Mouse (Mus musculus) embryonic facial prominence, embryonic 15.5 days (tissue): ENCODE results near the gene Krt35. TPM values are rescaled to one million over a fixed set of nuclear protein-coding genes. Genes with fewer than 3 reads are reported as not detected.

Source experiments
- ATAC-seq: fragments of 200-750 bp; cut with Nextera tagmentation; 2 replicates; pipeline ENCODE4 v1.8.0; 2017; ENCODE audit warnings: low read depth, moderate TSS enrichment; ENCODE audit not compliant: insufficient number of reproducible peaks, low FRiP score, low TSS enrichment
- H3K27ac ChIP-seq: fragments of 300-500 bp; sonication (generic); replicated peaks from 2 replicates; pipeline ENCODE4 v1.5.1; 2015; ENCODE audit warnings: mild to moderate bottlenecking, inconsistent platforms
- H3K27me3 ChIP-seq: fragments of 300-500 bp; sonication (generic); 2 replicates; pipeline ENCODE4 v1.6.1; 2015; ENCODE audit warnings: inconsistent platforms
- H3K36me3 ChIP-seq: fragments of 300-500 bp; sonication (generic); 2 replicates; pipeline ENCODE4 v1.6.1; 2015; ENCODE audit warnings: mild to moderate bottlenecking, inconsistent platforms
- H3K4me1 ChIP-seq: fragments of 300-500 bp; sonication (generic); 2 replicates; pipeline ENCODE4 v1.6.1; 2015; ENCODE audit warnings: inconsistent platforms
- H3K4me2 ChIP-seq: fragments of 300-500 bp; sonication (generic); replicated peaks from 2 replicates; pipeline ENCODE4 v1.6.1; 2015; ENCODE audit warnings: mild to moderate bottlenecking, inconsistent platforms
- H3K4me3 ChIP-seq: fragments of 300-500 bp; sonication (generic); replicated peaks from 2 replicates; pipeline ENCODE4 v1.5.1; 2015; ENCODE audit warnings: mild to moderate bottlenecking, inconsistent platforms
- H3K9ac ChIP-seq: fragments of 300-500 bp; sonication (generic); 2 replicates; pipeline ENCODE4 v1.6.1; 2015; ENCODE audit warnings: inconsistent platforms
- H3K9me3 ChIP-seq: fragments of 300-500 bp; sonication (generic); replicated peaks from 2 replicates; pipeline ENCODE4 v1.6.1; 2016; ENCODE audit warnings: inconsistent platforms
- WGBS: fragments of 180-500 bp; shearing (Covaris S2); methylation state at CpG from one replicate; pipeline ENCODE4 v1.1.7; 2015; 5-methylcytosine and 5-hydroxymethylcytosine counted together
- polyA plus RNA-seq: library from polyadenylated mRNA; unstranded; fragments of >200 nt; fragmentation: Nextera tagmentation; extraction: Ambion mirVana; gene quantifications from 2 replicates; pipeline ENCODE4 v1.2.1, GENCODE M21; 2015

Krt35 gene
- polyA plus RNA-seq, 1 experiment from 2014 or later = 23.0 TPM

DNA sequence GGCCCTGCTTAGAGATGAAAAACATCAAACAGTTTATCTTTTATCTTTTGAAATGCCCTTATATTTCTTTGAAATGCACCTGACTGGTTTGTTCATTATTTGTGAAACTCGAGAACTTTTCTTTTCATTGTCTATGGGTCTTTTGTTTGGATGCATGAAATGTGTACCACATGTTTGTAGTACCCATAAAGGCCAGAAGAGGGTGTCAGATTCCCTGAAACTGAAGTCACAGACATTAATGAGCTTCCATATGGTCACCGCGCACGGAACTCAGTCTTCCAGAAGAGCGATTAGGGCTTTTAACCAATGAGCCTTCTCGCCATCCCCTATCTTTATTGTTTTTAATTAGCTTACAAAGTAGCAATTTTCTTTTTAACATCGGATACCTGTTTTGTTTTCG, 37.2 kb downstream of the Krt35 start:
- WGBS = 71% methylated on average over 8 of the region's 8 CpGs

DNA sequence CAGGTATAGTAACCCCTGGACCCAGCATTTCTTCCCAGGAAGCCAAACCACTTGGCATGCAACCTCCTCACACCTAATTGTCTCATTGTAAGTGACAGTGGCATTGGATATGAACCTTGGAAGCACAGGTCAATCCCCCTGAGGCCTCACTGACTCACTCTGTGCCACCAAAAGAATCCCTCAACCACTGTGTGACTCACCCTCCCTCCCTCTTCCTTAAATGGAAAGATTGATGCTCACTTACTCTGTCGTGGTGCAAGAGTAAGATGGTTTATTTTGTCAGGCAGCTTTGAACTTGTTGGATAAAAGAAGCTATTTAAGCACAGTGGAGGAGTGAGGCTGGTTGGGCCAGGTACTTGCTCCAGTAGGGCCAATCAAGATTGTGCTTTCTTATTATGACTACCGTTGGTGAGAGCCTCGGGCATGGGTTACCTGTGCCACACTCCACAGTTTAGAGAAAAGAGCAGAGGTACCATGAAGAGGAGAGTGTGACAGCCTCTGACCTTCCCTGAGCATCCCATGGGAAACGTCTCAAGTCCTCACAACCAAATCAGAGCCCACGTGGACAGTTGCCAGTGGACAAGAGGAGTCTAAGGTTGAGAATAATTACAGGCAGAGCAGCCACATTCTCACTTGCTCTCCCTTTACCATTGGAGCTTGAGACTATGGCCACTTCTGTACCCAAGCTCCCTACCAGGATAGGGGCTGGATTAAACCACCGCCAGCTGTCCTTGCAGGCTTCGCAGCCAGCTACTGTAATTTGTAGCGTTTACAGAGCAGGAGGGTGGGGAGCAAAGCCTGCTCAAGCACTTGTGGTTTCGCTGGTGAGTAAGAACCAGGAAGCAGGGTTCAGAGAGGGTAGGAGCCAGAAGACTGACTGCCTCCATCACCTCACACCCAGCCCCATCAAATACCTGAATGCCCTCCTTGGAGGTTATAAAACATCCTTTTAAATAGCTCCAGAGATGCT, 40.1 kb downstream of the Krt35 start:
- Histone ChIP-seq H3K27ac (no peak overlapping the region; the same call in 1 of the 2 replicates), H3K4me2 (no peak overlapping the region), H3K4me1 (no peaks in the 10 kb centered on the region), H3K36me3 (no peaks in the 10 kb centered on the region), H3K4me3 (no peak overlapping the region), H3K9ac (no peak overlapping the region), H3K27me3 (no peaks in the 10 kb centered on the region), H3K9me3 (no peaks in the 10 kb centered on the region)
- no peak for ATAC-seq
- WGBS = 59% methylated on average over 9 of the region's 9 CpGs

More for the DNA sequence above, 37.2 kb downstream of the Krt35 start:
- H3K27ac ChIP-seq = no peak overlapping the region
- no peak for ATAC-seq
- no peak overlapping the region for H3K9ac ChIP-seq
- H3K27me3 ChIP-seq = no peaks in the 10 kb centered on the region
- H3K36me3 ChIP-seq = no peaks in the 10 kb centered on the region
- no peaks in the 10 kb centered on the region for H3K4me1 ChIP-seq
- no peak overlapping the region for H3K4me2 ChIP-seq
- H3K9me3 ChIP-seq = no peaks in the 10 kb centered on the region
- no peak overlapping the region for H3K4me3 ChIP-seq

DNA sequence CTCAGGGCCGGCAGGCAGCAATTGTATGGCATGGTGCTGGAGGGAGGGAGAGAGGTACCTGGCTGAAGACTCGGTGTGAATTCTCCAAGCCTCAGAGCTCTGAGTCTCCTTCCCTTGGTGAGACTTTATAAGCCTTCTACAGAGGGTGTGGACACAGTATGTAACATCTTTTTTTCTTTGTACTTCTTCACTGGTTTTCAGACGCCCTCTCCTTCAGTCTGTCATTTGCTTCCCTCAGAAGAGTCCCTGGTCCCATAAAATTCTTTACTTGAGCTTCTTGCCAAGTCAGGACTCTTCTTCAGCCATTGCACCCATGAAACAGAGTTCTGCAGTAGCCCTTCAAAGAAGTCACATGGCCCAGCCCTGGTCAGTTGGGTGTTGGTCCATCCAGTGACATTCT, 45.6 kb downstream of the Krt35 start, which contains the start of gene Krt31:
Gene Krt31, minus strand, starts transcription at position 101 of the 400 bp plus-strand sequence.
- no peaks in the 10 kb centered on the region for H3K36me3 ChIP-seq
- ATAC-seq = no peak
- no peaks in the 10 kb centered on the region for H3K4me1 ChIP-seq
- no peaks in the 10 kb centered on the region for H3K9me3 ChIP-seq
- WGBS = 80% methylated on average over 3 of the region's 3 CpGs
- H3K4me3 ChIP-seq = no peak within 1 kb of the TSS
- no peak within 1 kb of the TSS for H3K9ac ChIP-seq
- H3K27me3 ChIP-seq = no peaks in the 10 kb centered on the region
- H3K27ac ChIP-seq = no peak within 1 kb of the TSS
- no peak within 1 kb of the TSS for H3K4me2 ChIP-seq

DNA sequence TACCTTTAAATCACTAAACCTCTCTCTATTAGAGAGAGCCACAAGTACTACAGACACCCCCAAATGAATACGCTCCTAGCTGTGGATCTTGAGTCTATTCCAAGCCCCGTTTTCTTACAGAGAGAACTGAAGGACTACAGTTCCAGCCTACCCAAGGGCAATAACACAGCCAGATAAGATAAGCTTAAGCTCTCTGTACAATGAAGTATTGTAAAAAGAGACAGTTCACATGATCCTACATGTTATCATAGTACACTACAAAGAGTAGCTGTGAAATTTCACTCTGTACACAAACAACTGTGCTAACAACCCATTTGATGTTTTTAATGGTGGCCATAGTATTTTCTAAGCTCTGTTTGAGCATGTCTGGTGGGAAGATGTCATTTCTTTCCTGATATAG, 48.8 kb downstream of the Krt35 start:
- ATAC-seq = no peak
- WGBS = 79% methylated on average over 2 of the region's 2 CpGs
- Histone ChIP-seq H3K36me3 (no peaks in the 10 kb centered on the region), H3K27me3 (no peaks in the 10 kb centered on the region), H3K4me3 (no peak overlapping the region), H3K9ac (no peak overlapping the region), H3K4me2 (no peak overlapping the region), H3K9me3 (no peaks in the 10 kb centered on the region), H3K4me1 (no peaks in the 10 kb centered on the region), H3K27ac (no peak overlapping the region)

DNA sequence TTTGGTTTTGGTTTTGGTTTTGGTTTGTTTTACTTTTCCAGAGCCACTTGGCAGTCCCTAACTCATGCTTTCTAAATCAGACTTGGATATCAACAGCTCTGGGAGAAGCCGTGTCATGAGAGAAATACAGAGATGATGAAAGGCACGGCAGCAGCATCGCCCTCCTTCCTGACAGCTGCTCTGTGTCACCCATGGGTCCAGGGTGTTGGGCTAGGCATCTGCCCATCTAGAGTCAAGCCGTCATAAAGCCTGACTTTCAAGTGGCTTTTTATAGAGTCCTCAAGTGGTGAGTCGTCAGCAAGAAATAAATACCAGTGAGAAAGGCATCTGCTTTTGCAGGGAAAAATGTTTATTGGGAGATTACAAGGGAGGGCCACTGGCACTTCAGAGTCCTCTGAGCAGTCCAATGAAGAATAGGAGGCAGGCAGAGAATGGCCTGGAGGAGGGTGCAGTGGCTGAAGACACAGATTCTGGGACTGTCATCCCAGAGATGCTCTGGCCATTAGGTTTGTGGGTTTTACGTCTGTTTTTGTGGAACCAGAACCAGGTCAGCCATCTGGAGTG, 49.7 kb downstream of the Krt35 start:
- no peak for ATAC-seq
- no peak overlapping the region for H3K27ac ChIP-seq
- no peaks in the 10 kb centered on the region for H3K36me3 ChIP-seq
- 80% methylated on average over 6 of the region's 6 CpGs for WGBS
- H3K4me3 ChIP-seq = no peak overlapping the region
- H3K9ac ChIP-seq = no peak overlapping the region
- H3K27me3 ChIP-seq = no peaks in the 10 kb centered on the region
- no peak overlapping the region for H3K4me2 ChIP-seq
- no peaks in the 10 kb centered on the region for H3K9me3 ChIP-seq
- no peaks in the 10 kb centered on the region for H3K4me1 ChIP-seq

Other genes starting within 250 kb of the Krt35 start
- 2.0 and 3.9 TPM in 2 replicates for gene Krtap4-16, start 244.6 kb downstream of the Krt35 start, polyA plus RNA-seq
- 1.4 TPM in 2 replicates for gene Gm11568, start 238.3 kb downstream of the Krt35 start, polyA plus RNA-seq
- gene Gm11559, start 231.8 kb downstream of the Krt35 start, polyA plus RNA-seq = 2.4 and 2.5 TPM in 2 replicates
- gene Krtap9-1, start 222.9 kb downstream of the Krt35 start, polyA plus RNA-seq = 1.7 and 2.2 TPM in 2 replicates
- gene Gm11567, start 217.1 kb downstream of the Krt35 start, polyA plus RNA-seq = 1.5 and 1.7 TPM in 2 replicates
- gene Krtap31-1, start 188.3 kb downstream of the Krt35 start, polyA plus RNA-seq = not detected in 2 replicates
- gene Gm11565, start 181.5 kb downstream of the Krt35 start, polyA plus RNA-seq = not detected in 2 replicates
- gene Krtap31-2, start 159.9 kb downstream of the Krt35 start, polyA plus RNA-seq = not detected in 2 replicates
- not detected in 2 replicates for gene Krtap9-5, start 147.8 kb downstream of the Krt35 start, polyA plus RNA-seq
- 0.38 TPM in 1 of 2 replicates, not detected in the other for gene Krtap29-1, start 117.2 kb downstream of the Krt35 start, polyA plus RNA-seq
- 3.8 and 5.7 TPM in 2 replicates for gene Krtap16-1, start 109.6 kb downstream of the Krt35 start, polyA plus RNA-seq
- 4.9 and 9.8 TPM in 2 replicates for gene Krtap17-1, start 102.2 kb downstream of the Krt35 start, polyA plus RNA-seq
- 6.0 and 11.3 TPM in 2 replicates for gene Krt33a, start 80.0 kb downstream of the Krt35 start, polyA plus RNA-seq
- gene Krt33b, start 66.4 kb downstream of the Krt35 start, polyA plus RNA-seq = 7.3 and 17.9 TPM in 2 replicates
- 3.6 and 7.8 TPM in 2 replicates for gene Krt34, start 54.7 kb downstream of the Krt35 start, polyA plus RNA-seq
- gene Krt31, start 45.7 kb downstream of the Krt35 start, polyA plus RNA-seq = 5.9 and 13.8 TPM in 2 replicates
- 6.4 and 7.2 TPM in 2 replicates for gene Krt32, start 8.0 kb downstream of the Krt35 start, polyA plus RNA-seq
- gene Krt36, start 9.4 kb upstream of the Krt35 start, polyA plus RNA-seq = 0.76 and 1.9 TPM in 2 replicates
- gene Krt13, start 25.3 kb upstream of the Krt35 start, polyA plus RNA-seq = 155 and 225 TPM in 2 replicates
- gene Krt15, start 39.7 kb upstream of the Krt35 start, polyA plus RNA-seq = 1,131 and 1,207 TPM in 2 replicates
- gene Krt19, start 52.4 kb upstream of the Krt35 start, polyA plus RNA-seq = 227 and 305 TPM in 2 replicates
- not detected in 2 replicates for gene Krt9, start 97.0 kb upstream of the Krt35 start, polyA plus RNA-seq
- gene Krt14, start 111.3 kb upstream of the Krt35 start, polyA plus RNA-seq = 1,122 and 1,244 TPM in 2 replicates
- 6.9 and 7.0 TPM in 2 replicates for gene Krt16, start 152.7 kb upstream of the Krt35 start, polyA plus RNA-seq
- 399 and 504 TPM in 2 replicates for gene Krt17, start 164.8 kb upstream of the Krt35 start, polyA plus RNA-seq
- gene Krt42, start 173.6 kb upstream of the Krt35 start, polyA plus RNA-seq = 0.25 and 0.37 TPM in 2 replicates
- 1,638 and 1,748 TPM in 2 replicates for gene Eif1, start 223.6 kb upstream of the Krt35 start, polyA plus RNA-seq
- gene Gast, start 238.2 kb upstream of the Krt35 start, polyA plus RNA-seq = 6.0 and 6.7 TPM in 2 replicates